Mouse (Mus musculus) limb, embryonic 15.5 days (tissue): ENCODE results near the gene Tex101. TPM values are rescaled to one million over a fixed set of nuclear protein-coding genes. Genes with fewer than 3 reads are reported as not detected.
"Not testable (repeated sequence)": the region's sequence is repeated elsewhere in the genome, so short reads cannot be mapped to it uniquely, and the experiment has no call there.

Source experiments
- ATAC-seq: fragments of 200-750 bp; cut with Nextera tagmentation; 2 replicates; pipeline ENCODE4 v1.8.0; 2017; ENCODE audit warnings: low read depth, moderate TSS enrichment; ENCODE audit not compliant: insufficient number of reproducible peaks, low FRiP score, low TSS enrichment
- H3K27ac ChIP-seq: fragments of 300-500 bp; sonication (generic); 2 replicates; pipeline ENCODE4 v1.5.1; 2015; ENCODE audit warnings: moderate library complexity, mild to moderate bottlenecking, inconsistent platforms
- H3K27me3 ChIP-seq: fragments of 300-500 bp; sonication (generic); 2 replicates; pipeline ENCODE4 v1.6.1; 2015; ENCODE audit warnings: inconsistent platforms
- H3K36me3 ChIP-seq: fragments of 300-500 bp; sonication (generic); 2 replicates; pipeline ENCODE4 v1.6.1; 2015; ENCODE audit warnings: inconsistent platforms
- H3K4me1 ChIP-seq: fragments of 300-500 bp; sonication (generic); 2 replicates; pipeline ENCODE4 v1.6.1; 2015; ENCODE audit warnings: inconsistent platforms
- H3K4me2 ChIP-seq: fragments of 300-500 bp; sonication (generic); 2 replicates; pipeline ENCODE4 v1.6.1; 2015; ENCODE audit warnings: mild to moderate bottlenecking, inconsistent platforms
- H3K4me3 ChIP-seq: fragments of 300-500 bp; sonication (generic); 2 replicates; pipeline ENCODE4 v1.5.1; 2015; ENCODE audit warnings: mild to moderate bottlenecking, inconsistent platforms
- H3K9ac ChIP-seq: fragments of 300-500 bp; sonication (generic); 2 replicates; pipeline ENCODE4 v1.6.1; 2015; ENCODE audit warnings: inconsistent platforms
- H3K9me3 ChIP-seq: fragments of 300-500 bp; sonication (generic); 2 replicates; pipeline ENCODE4 v1.6.1; 2016; ENCODE audit warnings: inconsistent platforms
- WGBS: fragments of 180-500 bp; shearing (Covaris S2); methylation state at CpG from one replicate; pipeline ENCODE4 v1.1.7; 2015; 5-methylcytosine and 5-hydroxymethylcytosine counted together
- polyA plus RNA-seq: library from polyadenylated mRNA; unstranded; fragments of >200 nt; fragmentation: Nextera tagmentation; extraction: Ambion mirVana; gene quantifications from 2 replicates; pipeline ENCODE4 v1.2.1, GENCODE M21; 2015

Tex101 gene
- polyA plus RNA-seq, result not detected in 2 replicates

GRCm38 (mm10) chr7:24676575-24676974 lies at the start of gene Tex101:
TSS of gene Tex101 (minus strand) at chr7:24676675.
- Histone ChIP-seq H3K27ac (no peak within 1 kb of the TSS), H3K36me3 (no peaks in the 10 kb centered on the region), H3K9ac (no peak within 1 kb of the TSS), H3K4me2 (no peak within 1 kb of the TSS), H3K4me3 (no peak within 1 kb of the TSS), H3K9me3 (no peaks in the 10 kb centered on the region), H3K27me3 (no peaks in the 10 kb centered on the region), H3K4me1 (no peaks in the 10 kb centered on the region)
- 86% methylated on average over 9 of the region's 9 CpGs for WGBS
- no peak for ATAC-seq

GRCm38 (mm10) chr7:24715039-24715438 lies 38.6 kb upstream of the Tex101 start:
- no peak for ATAC-seq
- Histone ChIP-seq H3K4me2 (no peak overlapping the region), H3K4me3 (no peak overlapping the region), H3K36me3 (no peaks in the 10 kb centered on the region), H3K4me1 (no peaks in the 10 kb centered on the region), H3K9me3 (no peaks in the 10 kb centered on the region), H3K27me3 (no peaks in the 10 kb centered on the region), H3K27ac (no peak overlapping the region), H3K9ac (no peak overlapping the region)
- 74% methylated on average over 6 of the region's 6 CpGs for WGBS

GRCm38 (mm10) chr7:24708832-24709292 lies 32.4 kb upstream of the Tex101 start, which contains the start of gene BC049730:
TSS of gene BC049730 (plus strand) at chr7:24709242.
- 93% methylated on average over 14 of the region's 14 CpGs for WGBS

GRCm38 (mm10) chr7:24702841-24703240 lies 26.4 kb upstream of the Tex101 start:
- H3K4me3 ChIP-seq, H3K36me3 ChIP-seq, H3K9ac ChIP-seq, ATAC-seq, H3K4me2 ChIP-seq, H3K27me3 ChIP-seq, H3K4me1 ChIP-seq, H3K27ac ChIP-seq, H3K9me3 ChIP-seq: not testable (repeated sequence)
- WGBS, result 75% methylated on average over 9 of the region's 9 CpGs

More at GRCm38 (mm10) chr7:24708832-24709292, 32.4 kb upstream of the Tex101 start, which contains the start of gene BC049730:
- H3K4me3 ChIP-seq, result no peak within 1 kb of the TSS
- no peaks in the 10 kb centered on the region for H3K36me3 ChIP-seq
- H3K4me1 ChIP-seq, result no peaks in the 10 kb centered on the region
- H3K9ac ChIP-seq, result no peak within 1 kb of the TSS
- no peak within 1 kb of the TSS for H3K27ac ChIP-seq
- no peaks in the 10 kb centered on the region for H3K9me3 ChIP-seq
- ATAC-seq, result no peak
- H3K27me3 ChIP-seq, result no peaks in the 10 kb centered on the region
- H3K4me2 ChIP-seq, result no peak within 1 kb of the TSS

- H3K27me3 ChIP-seq, ATAC-seq, H3K4me3 ChIP-seq, H3K4me1 ChIP-seq, H3K27ac ChIP-seq, H3K36me3 ChIP-seq, H3K4me2 ChIP-seq, H3K9me3 ChIP-seq, H3K9ac ChIP-seq: not testable (repeated sequence)
- 85% methylated on average over 4 of the region's 4 CpGs for WGBS
Observed at GRCm38 (mm10) chr7:24697891-24698290, 21.4 kb upstream of the Tex101 start.

- H3K4me1 ChIP-seq, H3K9me3 ChIP-seq, H3K27me3 ChIP-seq, H3K9ac ChIP-seq, H3K4me3 ChIP-seq, ATAC-seq, H3K27ac ChIP-seq, H3K36me3 ChIP-seq, H3K4me2 ChIP-seq: not testable (repeated sequence)
- 69% methylated on average over 3 of the region's 3 CpGs for WGBS
Observed at GRCm38 (mm10) chr7:24692693-24693092, 16.2 kb upstream of the Tex101 start.

GRCm38 (mm10) chr7:24687519-24687918 lies 11.0 kb upstream of the Tex101 start:
- H3K4me2 ChIP-seq, H3K36me3 ChIP-seq, H3K27ac ChIP-seq, H3K9me3 ChIP-seq, H3K4me1 ChIP-seq, ATAC-seq, H3K27me3 ChIP-seq, H3K4me3 ChIP-seq, H3K9ac ChIP-seq: not testable (repeated sequence)
- 88% methylated on average over 10 of the region's 10 CpGs for WGBS

- WGBS, result 74% methylated on average over 7 of the region's 7 CpGs
- ATAC-seq, H3K4me3 ChIP-seq: not testable (repeated sequence)
Observed at GRCm38 (mm10) chr7:24684121-24684520, 7.6 kb upstream of the Tex101 start.

GRCm38 (mm10) chr7:24671944-24672439 lies 4.5 kb downstream of the Tex101 start:
- H3K36me3 ChIP-seq, result no peaks in the 10 kb centered on the region
- H3K4me2 ChIP-seq, result no peak overlapping the region
- no peak for ATAC-seq
- no peaks in the 10 kb centered on the region for H3K4me1 ChIP-seq
- no peak overlapping the region for H3K9ac ChIP-seq
- H3K4me3 ChIP-seq, result no peak overlapping the region
- WGBS, result 88% methylated on average over 23 of the region's 23 CpGs
- H3K27me3 ChIP-seq, result no peaks in the 10 kb centered on the region
- no peaks in the 10 kb centered on the region for H3K9me3 ChIP-seq
- H3K27ac ChIP-seq, result no peak overlapping the region

More at GRCm38 (mm10) chr7:24684121-24684520, 7.6 kb upstream of the Tex101 start:
- not testable (repeated sequence) for H3K9me3 ChIP-seq, H3K27ac ChIP-seq, H3K36me3 ChIP-seq, H3K4me1 ChIP-seq, H3K27me3 ChIP-seq, H3K9ac ChIP-seq, H3K4me2 ChIP-seq

- 80% methylated on average over 9 of the region's 9 CpGs for WGBS
- H3K4me1 ChIP-seq, result 0 out of 2 replicates have a peak, but pooled peaks cover 2% of the 10 kb centered on the region
- no peak overlapping the region for H3K4me3 ChIP-seq
- no peaks in the 10 kb centered on the region for H3K9me3 ChIP-seq
- no peak overlapping the region for H3K4me2 ChIP-seq
- H3K27me3 ChIP-seq, result no peaks in the 10 kb centered on the region
- H3K27ac ChIP-seq, result no peak overlapping the region
- no peak for ATAC-seq
- H3K36me3 ChIP-seq, result no peaks in the 10 kb centered on the region
- H3K9ac ChIP-seq, result no peak overlapping the region
Observed at GRCm38 (mm10) chr7:24664959-24665358, 11.5 kb downstream of the Tex101 start.

- H3K27me3 ChIP-seq, result no peaks in the 10 kb centered on the region
- H3K27ac ChIP-seq, result no peak overlapping the region
- no peak overlapping the region for H3K4me2 ChIP-seq
- ATAC-seq, result no peak
- no peaks in the 10 kb centered on the region for H3K36me3 ChIP-seq
- WGBS, result 33% methylated on average over 8 of the region's 8 CpGs
- H3K9ac ChIP-seq, result no peak overlapping the region
- H3K4me3 ChIP-seq, result no peak overlapping the region
- 0 out of 2 replicates have a peak, but pooled peaks cover 4% of the 10 kb centered on the region for H3K4me1 ChIP-seq
- no peaks in the 10 kb centered on the region for H3K9me3 ChIP-seq
Observed at GRCm38 (mm10) chr7:24664301-24664700, 12.2 kb downstream of the Tex101 start.

- H3K4me2 ChIP-seq, result no peak overlapping the region
- H3K27ac ChIP-seq, result no peak overlapping the region
- 0 out of 2 replicates have a peak, but pooled peaks cover 4% of the 10 kb centered on the region for H3K4me1 ChIP-seq
- H3K36me3 ChIP-seq, result no peaks in the 10 kb centered on the region
- WGBS, result 13% methylated on average over 8 of the region's 8 CpGs
- H3K9ac ChIP-seq, result no peak overlapping the region
- no peak overlapping the region for H3K4me3 ChIP-seq
- no peaks in the 10 kb centered on the region for H3K9me3 ChIP-seq
- H3K27me3 ChIP-seq, result no peaks in the 10 kb centered on the region
- no peak for ATAC-seq
Observed at GRCm38 (mm10) chr7:24662575-24662974, 13.9 kb downstream of the Tex101 start.
